ENCODE assay signal across 7 mouse cellular contexts in genomic region chr12:65172021-65172951, GRCm38 (mm10). TPM values are rescaled to one million over a fixed set of nuclear protein-coding genes. Genes with fewer than 3 reads are reported as not detected.
DNase-seq lines count a peak whose midpoint lies in the region; ATAC-seq lines count a peak whose summit lies in the region.

Gene Mis18bp1 (minus strand): TSS chr12:65172604.

- H3K4me2 ChIP-seq in intestine, embryonic 15.5 days (replicated peaks) = peak within 1 kb of the TSS; percentile 58

- peak; percentile 98 for ATAC-seq in intestine, embryonic 15.5 days

- H3K27me3 ChIP-seq in intestine, embryonic 15.5 days (replicated peaks) = no peaks in the 10 kb centered on the region
- H3K27me3 ChIP-seq in midbrain, embryonic 10.5 days (ENCODE audit: low read depth, poor library complexity, severe bottlenecking) = no peaks in the 10 kb centered on the region

- peaks cover 8% of the 10 kb centered on the region; the same call in 1 of the 2 replicates for H3K4me1 ChIP-seq in intestine, embryonic 15.5 days (replicated peaks)
- peaks cover 16% of the 10 kb centered on the region for H3K4me1 ChIP-seq in midbrain, embryonic 10.5 days

- no peaks in the 10 kb centered on the region for H3K9me3 ChIP-seq in intestine, embryonic 15.5 days
- peaks cover 15% of the 10 kb centered on the region for H3K9me3 ChIP-seq in midbrain, embryonic 10.5 days (replicated peaks)

- peak within 1 kb of the TSS; percentile 72 for H3K4me3 ChIP-seq in intestine, embryonic 15.5 days (replicated peaks)
- H3K4me3 ChIP-seq in midbrain, embryonic 10.5 days = peak within 1 kb of the TSS; percentile 87

- no peaks in the 10 kb centered on the region for H3K36me3 ChIP-seq in intestine, embryonic 15.5 days
- H3K36me3 ChIP-seq in midbrain, embryonic 10.5 days = peaks cover 14% of the 10 kb centered on the region

- peak within 1 kb of the TSS; percentile 84 for H3K27ac ChIP-seq in intestine, embryonic 15.5 days
- peak within 1 kb of the TSS; percentile 94 for H3K27ac ChIP-seq in midbrain, embryonic 10.5 days (replicated peaks)

- under 1% methylated on average over 70 of the region's 70 CpGs for WGBS in intestine, embryonic 15.5 days
- WGBS in midbrain, embryonic 10.5 days = under 1% methylated on average over 70 of the region's 70 CpGs

- H3K9ac ChIP-seq in intestine, embryonic 15.5 days = peak within 1 kb of the TSS; percentile 71

- DNase-seq in adrenal gland, adult 2 months = peak; percentile 96
- peak; percentile 89 for DNase-seq in embryo, embryonic 11.5 days (ENCODE audit: low read depth, low spot score)
- peak; percentile 90 to 92 for DNase-seq in gastrocnemius, postnatal 36 days
- DNase-seq in left cerebral cortex, postnatal 25 days (ENCODE audit: low spot score in 2 of 2) = peak; percentile 91 to 94
- peak; percentile 96 for DNase-seq in midbrain, embryonic 10.5 days (ENCODE audit: low spot score)
- DNase-seq in right cerebral cortex, postnatal 4 days = peak; percentile 93

- intact Hi-C loops in gastrocnemius, postnatal 36 days (cut with DNase I) = no loop called here
- intact Hi-C loops in left cerebral cortex, postnatal 25 days (cut with DNase I) = no loop called here

RNA-seq across cellular contexts. Expression of gene Mis18bp1, which starts in this region (rescaled TPM):
- 1 to 10 TPM in 1 of 2 experiments, under 1 TPM in 1; 0.59 to 1.4 TPM for total RNA-seq in adrenal gland, adult 2 months (2021)
- polyA plus RNA-seq in adrenal gland, adult 2 months (2012; rRNA removed) = 0.02 TPM in 1 of 2 replicates, not detected in the other
- under 1 TPM; 0.46 to 0.49 TPM for total RNA-seq in gastrocnemius, postnatal 36 days (2021)
- polyA plus RNA-seq in intestine, embryonic 15.5 days (2015; fragmentation: Nextera tagmentation; extraction: Ambion mirVana) = 41.8 and 50.4 TPM in 2 replicates
- total RNA-seq in left cerebral cortex, postnatal 25 days (2021) = under 1 TPM; 0.39 to 0.48 TPM
- polyA plus RNA-seq in midbrain, embryonic 10.5 days (2016; fragmentation: Nextera tagmentation; extraction: Ambion mirVana) = 86.3 and 86.9 TPM in 2 replicates

Comparison
In these comparisons a context has a peak if more than half of its experiments do, and no peak if none do; other contexts are left out.
1. Peak in every context shown above with its lines: DNase-seq, ATAC-seq, H3K4me3 ChIP-seq and H3K27ac ChIP-seq.
2. RNA of gene Mis18bp1 (polyA plus RNA-seq): 86.3 to 86.9 TPM in midbrain, embryonic 10.5 days and 41.8 to 50.4 TPM in intestine, embryonic 15.5 days; 0.02 TPM in adrenal gland, adult 2 months; every median in the first group is over 10 times any median in the second.
3. Peak in DNase-seq in gastrocnemius, postnatal 36 days; RNA of the gene not detected or under 1 TPM.
4. Peak in DNase-seq in left cerebral cortex, postnatal 25 days; RNA of the gene not detected or under 1 TPM.